Mouse (Mus musculus): ENCODE data around the gene Csnk1g1.

GRCm38 (mm10) chr9:66060308-66060647 lies 151.6 kb downstream of the Csnk1g1 start:
- TF ChIP-seq CTCF (IDR thresholded peaks at IDR 0.05; ENCODE audit: extremely low read depth, insufficient read depth, low read length) = no peak
- TF ChIP-seq POLR2A (IDR thresholded peaks at IDR 0.05; ENCODE audit: extremely low read depth, insufficient read depth, low read length) = no peak
